Mouse (Mus musculus): ENCODE measurements around the gene Slc41a2. TPM values are rescaled to one million over a fixed set of nuclear protein-coding genes. Genes with fewer than 3 reads are reported as not detected.
A peak's percentile ranks its signal among the peaks of the same experiment; 100 is the strongest.

Slc41a2 gene
- polyA plus RNA-seq, 1 experiment from 2014 or later = 0.58 TPM

- H3K9ac ChIP-seq = no peak overlapping the region
- 64% methylated on average over 5 of the region's 5 CpGs for WGBS
- no peaks in the 10 kb centered on the region for H3K27me3 ChIP-seq
- no peak overlapping the region for H3K4me3 ChIP-seq (replicated peaks)
- no peak overlapping the region for H3K27ac ChIP-seq
- no peaks in the 10 kb centered on the region for H3K9me3 ChIP-seq (replicated peaks)
- ATAC-seq (replicated peaks; ENCODE audit: low FRiP score) = no peak
- no peaks in the 10 kb centered on the region for H3K4me1 ChIP-seq
- no peak overlapping the region for H3K4me2 ChIP-seq
- no peaks in the 10 kb centered on the region for H3K36me3 ChIP-seq
These were observed 122.1 kb downstream of the Slc41a2 start for GRCm38 (mm10) chr10:83215559-83215958.

- Histone ChIP-seq H3K9ac (no peak overlapping the region), H3K27ac (no peak overlapping the region), H3K36me3 (no peaks in the 10 kb centered on the region), H3K4me2 (no peak overlapping the region), H3K27me3 (no peaks in the 10 kb centered on the region), H3K4me3 (replicated peaks) (no peak overlapping the region), H3K4me1 (peaks cover 5% of the 10 kb centered on the region; the same call in 1 of the 2 replicates), H3K9me3 (replicated peaks) (no peaks in the 10 kb centered on the region)
- 88% methylated on average over 4 of the region's 4 CpGs for WGBS
- ATAC-seq (replicated peaks; ENCODE audit: low FRiP score) = no peak
These were observed 125.1 kb downstream of the Slc41a2 start for GRCm38 (mm10) chr10:83212618-83213017.

GRCm38 (mm10) chr10:83210968-83211583, 126.6 kb downstream of the Slc41a2 start:
- H3K4me2 ChIP-seq = no peak overlapping the region
- H3K27ac ChIP-seq = no peak overlapping the region
- H3K9ac ChIP-seq = no peak overlapping the region
- H3K4me1 ChIP-seq = peaks cover 5% of the 10 kb centered on the region; the same call in 1 of the 2 replicates
- WGBS = 64% methylated on average over 6 of the region's 6 CpGs
- no peak for ATAC-seq (replicated peaks; ENCODE audit: low FRiP score)
- no peaks in the 10 kb centered on the region for H3K27me3 ChIP-seq
- no peaks in the 10 kb centered on the region for H3K9me3 ChIP-seq (replicated peaks)
- H3K4me3 ChIP-seq (replicated peaks) = no peak overlapping the region
- H3K36me3 ChIP-seq = no peaks in the 10 kb centered on the region

- no peaks in the 10 kb centered on the region for H3K27me3 ChIP-seq
- no peak overlapping the region for H3K4me2 ChIP-seq
- ATAC-seq (replicated peaks; ENCODE audit: low FRiP score) = no peak
- no peaks in the 10 kb centered on the region for H3K9me3 ChIP-seq (replicated peaks)
- H3K4me1 ChIP-seq = peaks cover 5% of the 10 kb centered on the region; the same call in 1 of the 2 replicates
- H3K9ac ChIP-seq = no peak overlapping the region
- H3K36me3 ChIP-seq = no peaks in the 10 kb centered on the region
- 76% methylated on average over 16 of the region's 16 CpGs for WGBS
- H3K4me3 ChIP-seq (replicated peaks) = no peak overlapping the region
- H3K27ac ChIP-seq = no peak overlapping the region
These were observed 127.6 kb downstream of the Slc41a2 start for GRCm38 (mm10) chr10:83210122-83210521.

- no peak overlapping the region for H3K4me2 ChIP-seq
- no peak overlapping the region for H3K9ac ChIP-seq
- peaks cover 5% of the 10 kb centered on the region; the same call in 1 of the 2 replicates for H3K4me1 ChIP-seq
- no peak overlapping the region for H3K27ac ChIP-seq
- no peak overlapping the region for H3K4me3 ChIP-seq (replicated peaks)
- ATAC-seq (replicated peaks; ENCODE audit: low FRiP score) = no peak
- H3K9me3 ChIP-seq (replicated peaks) = no peaks in the 10 kb centered on the region
- no peaks in the 10 kb centered on the region for H3K36me3 ChIP-seq
- WGBS = 60% methylated on average over 12 of the region's 12 CpGs
- no peaks in the 10 kb centered on the region for H3K27me3 ChIP-seq
These were observed 128.3 kb downstream of the Slc41a2 start for GRCm38 (mm10) chr10:83209388-83209787.

GRCm38 (mm10) chr10:83208436-83208835, 129.2 kb downstream of the Slc41a2 start:
- Histone ChIP-seq H3K9me3 (replicated peaks) (no peaks in the 10 kb centered on the region), H3K4me3 (replicated peaks) (no peak overlapping the region), H3K36me3 (no peaks in the 10 kb centered on the region), H3K9ac (no peak overlapping the region), H3K27ac (no peak overlapping the region), H3K4me2 (no peak overlapping the region), H3K27me3 (no peaks in the 10 kb centered on the region), H3K4me1 (peaks cover 5% of the 10 kb centered on the region; the same call in 1 of the 2 replicates)
- no peak for ATAC-seq (replicated peaks; ENCODE audit: low FRiP score)
- WGBS = 84% methylated on average over 7 of the region's 7 CpGs

- H3K4me3 ChIP-seq (replicated peaks) = no peak overlapping the region
- no peaks in the 10 kb centered on the region for H3K36me3 ChIP-seq
- H3K27ac ChIP-seq = no peak overlapping the region
- no peak overlapping the region for H3K9ac ChIP-seq
- no peak for ATAC-seq (replicated peaks; ENCODE audit: low FRiP score)
- H3K4me2 ChIP-seq = no peak overlapping the region
- H3K9me3 ChIP-seq (replicated peaks) = no peaks in the 10 kb centered on the region
- WGBS = 85% methylated on average over 14 of the region's 14 CpGs
- H3K27me3 ChIP-seq = no peaks in the 10 kb centered on the region
- H3K4me1 ChIP-seq = no peaks in the 10 kb centered on the region
These were observed 134.6 kb downstream of the Slc41a2 start for GRCm38 (mm10) chr10:83202906-83203702.

- 89% methylated on average over 7 of the region's 7 CpGs for WGBS
These were observed 136.2 kb downstream of the Slc41a2 start for GRCm38 (mm10) chr10:83201525-83201924.

GRCm38 (mm10) chr10:83199290-83199689, 138.4 kb downstream of the Slc41a2 start:
- Histone ChIP-seq H3K27ac (no peak overlapping the region), H3K27me3 (no peaks in the 10 kb centered on the region), H3K36me3 (no peaks in the 10 kb centered on the region), H3K9ac (no peak overlapping the region), H3K9me3 (replicated peaks) (no peaks in the 10 kb centered on the region), H3K4me1 (no peaks in the 10 kb centered on the region), H3K4me3 (replicated peaks) (no peak overlapping the region), H3K4me2 (no peak overlapping the region)
- WGBS = 85% methylated on average over 9 of the region's 9 CpGs
- no peak for ATAC-seq (replicated peaks; ENCODE audit: low FRiP score)

More at GRCm38 (mm10) chr10:83201525-83201924, 136.2 kb downstream of the Slc41a2 start:
- Histone ChIP-seq H3K27ac (no peak overlapping the region), H3K27me3 (no peaks in the 10 kb centered on the region), H3K9me3 (replicated peaks) (no peaks in the 10 kb centered on the region), H3K4me1 (no peaks in the 10 kb centered on the region), H3K4me3 (replicated peaks) (no peak overlapping the region), H3K36me3 (no peaks in the 10 kb centered on the region), H3K9ac (no peak overlapping the region), H3K4me2 (no peak overlapping the region)
- no peak for ATAC-seq (replicated peaks; ENCODE audit: low FRiP score)

GRCm38 (mm10) chr10:83198692-83199091, 139.0 kb downstream of the Slc41a2 start:
- WGBS = 72% methylated on average over 5 of the region's 5 CpGs
- ATAC-seq (replicated peaks; ENCODE audit: low FRiP score) = no peak

GRCm38 (mm10) chr10:83197690-83198336, 139.9 kb downstream of the Slc41a2 start:
- H3K4me3 ChIP-seq (replicated peaks) = no peak overlapping the region
- H3K27me3 ChIP-seq = no peaks in the 10 kb centered on the region
- 0 out of 2 replicates have a peak, but pooled peaks have one; percentile 4 for ATAC-seq (replicated peaks; ENCODE audit: low FRiP score)
- no peaks in the 10 kb centered on the region for H3K36me3 ChIP-seq
- no peaks in the 10 kb centered on the region for H3K9me3 ChIP-seq (replicated peaks)
- no peaks in the 10 kb centered on the region for H3K4me1 ChIP-seq
- H3K9ac ChIP-seq = no peak overlapping the region
- no peak overlapping the region for H3K4me2 ChIP-seq
- 47% methylated on average over 11 of the region's 11 CpGs for WGBS
- H3K27ac ChIP-seq = no peak overlapping the region

More at GRCm38 (mm10) chr10:83198692-83199091, 139.0 kb downstream of the Slc41a2 start:
- H3K4me2 ChIP-seq = no peak overlapping the region
- H3K9ac ChIP-seq = no peak overlapping the region
- no peak overlapping the region for H3K27ac ChIP-seq
- H3K9me3 ChIP-seq (replicated peaks) = no peaks in the 10 kb centered on the region
- no peaks in the 10 kb centered on the region for H3K27me3 ChIP-seq
- no peaks in the 10 kb centered on the region for H3K36me3 ChIP-seq
- no peak overlapping the region for H3K4me3 ChIP-seq (replicated peaks)
- H3K4me1 ChIP-seq = no peaks in the 10 kb centered on the region

- H3K9me3 ChIP-seq (replicated peaks) = 0 out of 2 replicates have a peak, but pooled peaks cover 4% of the 10 kb centered on the region
- no peak overlapping the region for H3K27ac ChIP-seq
- H3K9ac ChIP-seq = no peak overlapping the region
- no peaks in the 10 kb centered on the region for H3K27me3 ChIP-seq
- H3K4me2 ChIP-seq = no peak overlapping the region
- 0 out of 2 replicates have a peak, but pooled peaks have one; percentile 56 for ATAC-seq (replicated peaks; ENCODE audit: low FRiP score)
- 62% methylated on average over 6 of the region's 6 CpGs for WGBS
- peaks cover 5% of the 10 kb centered on the region; the same call in 1 of the 2 replicates for H3K4me1 ChIP-seq
- no peak overlapping the region for H3K4me3 ChIP-seq (replicated peaks)
- peaks cover 17% of the 10 kb centered on the region; the same call in 1 of the 2 replicates for H3K36me3 ChIP-seq
These were observed 145.7 kb downstream of the Slc41a2 start for GRCm38 (mm10) chr10:83191982-83192381.
